ENCODE assay signal across 28 mouse cellular contexts in the genomic region with DNA sequence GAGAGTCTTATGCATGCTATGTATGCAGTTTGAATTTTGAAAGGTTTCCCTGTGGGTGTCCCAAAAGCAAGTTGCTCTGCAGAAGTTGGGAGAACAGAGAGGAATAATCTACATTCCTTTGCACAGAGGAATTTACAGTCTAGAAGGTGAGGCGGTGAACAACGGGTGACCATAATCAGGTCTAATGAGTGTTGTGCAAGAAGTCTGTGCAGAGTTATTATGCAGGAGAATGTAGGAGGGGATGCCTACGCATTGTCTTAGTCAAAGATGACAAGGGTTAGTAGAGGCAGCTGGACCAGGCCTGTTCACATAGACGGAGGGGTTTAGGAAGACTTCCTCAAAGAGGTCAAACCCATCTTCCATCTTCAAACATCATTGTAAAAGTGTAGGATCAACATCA. TPM values are rescaled to one million over a fixed set of nuclear protein-coding genes. Genes with fewer than 3 reads are reported as not detected.
"Had no signal": no experiment of that assay in that cellular context is flagged by ENCODE, and none has a peak within 500 bp of the region (broad histone marks: within the 10 kb centered on the region; RNA-seq: fewer than 3 reads in every experiment).

No protein-coding gene starts in this region.

- H3K9me3 ChIP-seq: embryonic facial prominence, embryonic 10.5 days; embryonic facial prominence, embryonic 12.5 days; embryonic facial prominence, embryonic 13.5 days; embryonic facial prominence, embryonic 15.5 days; forebrain, embryonic 10.5 days; forebrain, embryonic 12.5 days; forebrain, embryonic 13.5 days; forebrain, embryonic 15.5 days had no signal

- H3K27me3 ChIP-seq: embryonic facial prominence, embryonic 12.5 days; embryonic facial prominence, embryonic 13.5 days; embryonic facial prominence, embryonic 15.5 days; forebrain, embryonic 12.5 days; forebrain, embryonic 13.5 days; forebrain, embryonic 15.5 days had no signal

- H3K4me1 ChIP-seq: forebrain, embryonic 10.5 days; forebrain, embryonic 12.5 days; forebrain, embryonic 13.5 days; forebrain, embryonic 15.5 days had no signal

- DNase-seq: cerebellum, adult 2 months; cerebellum, adult 8-10 months; cerebellum, adult 9-10 months; cerebellum, adult 9-11 months; cerebellum, postnatal 10 days; cerebellum, postnatal 14 days; cerebellum, postnatal 25 days; cerebellum, postnatal 36 days; embryo, embryonic 11 days; forebrain, postnatal 0 days; gastrocnemius, adult 2 months; gastrocnemius, postnatal 10 days; gastrocnemius, postnatal 14 days; gastrocnemius, postnatal 25 days; gastrocnemius, postnatal 36 days; heart, adult 11 months; heart, adult 18-20 months had no signal

- H3K36me3 ChIP-seq: embryonic facial prominence, embryonic 10.5 days; embryonic facial prominence, embryonic 12.5 days; embryonic facial prominence, embryonic 13.5 days; embryonic facial prominence, embryonic 15.5 days; forebrain, embryonic 10.5 days; forebrain, embryonic 12.5 days; forebrain, embryonic 15.5 days had no signal

- ATAC-seq: forebrain, embryonic 13.5 days; forebrain, embryonic 14.5 days; forebrain, embryonic 15.5 days; forebrain, embryonic 16.5 days; forebrain, postnatal 0 days had no signal

- H3K4me2 ChIP-seq: embryonic facial prominence, embryonic 12.5 days; embryonic facial prominence, embryonic 13.5 days; embryonic facial prominence, embryonic 15.5 days; forebrain, embryonic 12.5 days; forebrain, embryonic 13.5 days; forebrain, embryonic 15.5 days had no signal

- H3K9ac ChIP-seq: embryonic facial prominence, embryonic 12.5 days; embryonic facial prominence, embryonic 13.5 days; embryonic facial prominence, embryonic 15.5 days; forebrain, embryonic 12.5 days; forebrain, embryonic 13.5 days; forebrain, embryonic 15.5 days; forebrain, postnatal 0 days had no signal

- H3K27ac ChIP-seq: embryonic facial prominence, embryonic 10.5 days; embryonic facial prominence, embryonic 12.5 days; embryonic facial prominence, embryonic 13.5 days; embryonic facial prominence, embryonic 15.5 days; forebrain, embryonic 10.5 days; forebrain, embryonic 12.5 days; forebrain, embryonic 13.5 days; forebrain, embryonic 15.5 days; gastrocnemius, adult 2 months had no signal

- H3K4me3 ChIP-seq: embryonic facial prominence, embryonic 10.5 days; embryonic facial prominence, embryonic 12.5 days; embryonic facial prominence, embryonic 13.5 days; embryonic facial prominence, embryonic 15.5 days; erythroblast, embryonic 14.5 days; forebrain, embryonic 10.5 days; forebrain, embryonic 12.5 days; forebrain, embryonic 13.5 days; forebrain, embryonic 15.5 days; gastrocnemius, adult 2 months had no signal

RNA-seq across cellular contexts. Expression of a gene that starts 14.5 kb away (rescaled TPM):
- polyA plus RNA-seq: erythroblast, embryonic 14.5 days had no signal
